14 mouse cellular contexts compared by ENCODE assay signal in the genomic region with DNA sequence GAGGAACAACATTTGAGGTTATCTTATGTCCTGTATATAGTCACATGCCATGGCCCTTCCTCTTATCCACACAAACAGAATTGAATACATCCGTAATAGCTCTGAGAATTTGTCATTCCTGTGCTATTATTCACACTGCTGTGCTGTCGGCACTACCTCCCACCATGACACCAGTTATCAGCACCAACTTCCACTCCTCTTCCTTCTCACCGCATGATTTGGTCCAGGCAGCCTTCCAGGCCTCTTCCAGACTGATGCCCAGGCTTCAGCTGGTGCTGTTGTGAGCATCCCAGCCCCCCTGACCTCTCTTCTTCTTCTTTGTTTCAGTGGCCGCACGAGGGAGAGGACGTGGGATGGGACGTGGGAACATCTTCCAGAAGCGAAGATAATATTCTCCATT. TPM values are rescaled to one million over a fixed set of nuclear protein-coding genes. Genes with fewer than 3 reads are reported as not detected.
DNase-seq lines count a peak whose midpoint lies in the region; ATAC-seq and TF ChIP-seq lines count a peak whose summit lies in the region.
"Had no signal": no experiment of that assay in that cellular context is flagged by ENCODE, and none has a peak within 500 bp of the region (broad histone marks: within the 10 kb centered on the region; RNA-seq: fewer than 3 reads in every experiment).

No protein-coding gene starts in this region.

- intact Hi-C loops in heart, postnatal 25 days (cut with DNase I): no loop called here
- intact Hi-C loops in heart, postnatal 36 days (cut with DNase I): no loop called here

- 79% methylated on average over 8 of the region's 8 CpGs for WGBS in lung, postnatal 0 days

- no peaks in the 10 kb centered on the region for H3K4me1 ChIP-seq in lung, postnatal 0 days (ENCODE audit: insufficient read depth, low read depth, low read length)
- H3K4me1 ChIP-seq: stomach, embryonic 15.5 days had no signal

- no peak for TF ChIP-seq CTCF in lung, postnatal 0 days (IDR thresholded peaks at IDR 0.05)
- TF ChIP-seq CTCF in brain, embryonic 14.5 days (IDR thresholded peaks at IDR 0.05; ENCODE audit: borderline replicate concordance, extremely low read depth, insufficient read depth, insufficient read length): no peak

- H3K4me3 ChIP-seq in lung, postnatal 0 days (ENCODE audit: low read depth, low read length): no peak overlapping the region
- H3K4me3 ChIP-seq: liver, embryonic 12.5 days; stomach, embryonic 15.5 days had no signal

- H3K9me3 ChIP-seq in lung, postnatal 0 days (ENCODE audit: low read length): no peaks in the 10 kb centered on the region
- H3K9me3 ChIP-seq: liver, embryonic 12.5 days; stomach, embryonic 15.5 days had no signal

- no peaks in the 10 kb centered on the region for H3K27me3 ChIP-seq in lung, postnatal 0 days (replicated peaks; ENCODE audit: insufficient read depth, low read length)
- H3K27me3 ChIP-seq: liver, embryonic 12.5 days; stomach, embryonic 15.5 days had no signal

- no peak overlapping the region for H3K27ac ChIP-seq in lung, postnatal 0 days (ENCODE audit: low read length)
- H3K27ac ChIP-seq: liver, embryonic 12.5 days; stomach, embryonic 15.5 days had no signal

- no peak overlapping the region for H3K4me2 ChIP-seq in lung, postnatal 0 days (replicated peaks; ENCODE audit: low read depth, low read length)
- H3K4me2 ChIP-seq: liver, embryonic 12.5 days; stomach, embryonic 15.5 days had no signal

- peak; percentile 97 for DNase-seq in heart, adult 11 months
- DNase-seq in heart, postnatal 25 days (ENCODE audit: low spot score): no peak
- DNase-seq in lung, postnatal 0 days (ENCODE audit: low spot score): no peak
- DNase-seq in lung, adult 18-20 months: no peak
- DNase-seq in brain, embryonic 14.5 days (ENCODE audit: low read depth): peak; percentile 12
- DNase-seq in heart, postnatal 36 days: peak; percentile 40 to 52
- no peak for DNase-seq in embryo, embryonic 11 days
- DNase-seq: gastrocnemius, postnatal 14 days; kidney, adult 9 months had no signal

- peaks cover 3% of the 10 kb centered on the region; the same call in 1 of the 2 replicates for H3K36me3 ChIP-seq in lung, postnatal 0 days (ENCODE audit: insufficient read depth, low read length)

- no peak overlapping the region for H3K9ac ChIP-seq in lung, postnatal 0 days (replicated peaks; ENCODE audit: low read depth)
- H3K9ac ChIP-seq: liver, embryonic 12.5 days; stomach, embryonic 15.5 days had no signal

- no peak for TF ChIP-seq POLR2A in brain, embryonic 14.5 days (IDR thresholded peaks at IDR 0.05; ENCODE audit: borderline replicate concordance, extremely low read depth, insufficient read depth, insufficient read length, poor library complexity, severe bottlenecking)

- TF ChIP-seq EP300 in lung, postnatal 0 days (IDR thresholded peaks at IDR 0.05): no peak

- peak; percentile 19; the same call in 1 of the 2 replicates for ATAC-seq in lung, postnatal 0 days
- ATAC-seq: inflammation-experienced regulatory T-cells, adult 6 months; liver, embryonic 12.5 days had no signal

RNA-seq across cellular contexts. Expression of gene Gucd1, which starts 17.2 kb away (rescaled TPM):
- 10 to 100 TPM; 40.1 to 40.4 TPM for total RNA-seq in heart, postnatal 25 days (2021)
- 19.9 and 20.3 TPM in 2 replicates for polyA plus RNA-seq in lung, postnatal 0 days (2015; fragmentation: Nextera tagmentation; extraction: Ambion mirVana)
- 26.0 and 33.2 TPM in 2 replicates for polyA plus RNA-seq in brain, embryonic 14.5 days (2012; rRNA removed)
- total RNA-seq in heart, postnatal 36 days (2021): 10 to 100 TPM; 41.8 to 44.2 TPM

RNA-seq across cellular contexts. Expression of gene Snrpd3, which starts 17.6 kb away (rescaled TPM):
- 10 to 100 TPM; 65.8 to 72.0 TPM for total RNA-seq in heart, postnatal 25 days (2021)
- polyA plus RNA-seq in lung, postnatal 0 days (2015; fragmentation: Nextera tagmentation; extraction: Ambion mirVana): 61.6 and 65.7 TPM in 2 replicates
- 51.4 and 60.3 TPM in 2 replicates for polyA plus RNA-seq in brain, embryonic 14.5 days (2012; rRNA removed)
- total RNA-seq in heart, postnatal 36 days (2021): 10 to 100 TPM; 65.7 to 69.5 TPM

RNA-seq across cellular contexts. Expression of gene Lrrc75b, which starts 25.2 kb away (rescaled TPM):
- total RNA-seq in heart, postnatal 25 days (2021): 1 to 10 TPM in 1 of 2 experiments, under 1 TPM in 1; 0.67 to 1.6 TPM
- polyA plus RNA-seq in lung, postnatal 0 days (2015; fragmentation: Nextera tagmentation; extraction: Ambion mirVana): 0.52 and 0.84 TPM in 2 replicates
- polyA plus RNA-seq in brain, embryonic 14.5 days (2012; rRNA removed): 22.7 and 38.8 TPM in 2 replicates
- 1 to 10 TPM; 1.1 to 1.5 TPM for total RNA-seq in heart, postnatal 36 days (2021)
- total RNA-seq: hematopoietic stem cell, adult 5-6 weeks; megakaryocyte-erythroid progenitor cell, adult 5-6 weeks had no signal

RNA-seq across cellular contexts. Expression of gene Ggt1, which starts 26.5 kb away (rescaled TPM):
- not detected for total RNA-seq in heart, postnatal 25 days (2021)
- 0.21 and 0.42 TPM in 2 replicates for polyA plus RNA-seq in lung, postnatal 0 days (2015; fragmentation: Nextera tagmentation; extraction: Ambion mirVana)
- polyA plus RNA-seq in brain, embryonic 14.5 days (2012; rRNA removed): 2.3 and 2.6 TPM in 2 replicates
- not detected for total RNA-seq in heart, postnatal 36 days (2021)

RNA-seq across cellular contexts. Expression of gene Ggt5, which starts 54.2 kb away (rescaled TPM):
- 1 to 10 TPM; 5.3 to 6.9 TPM for total RNA-seq in heart, postnatal 25 days (2021)
- polyA plus RNA-seq in lung, postnatal 0 days (2015; fragmentation: Nextera tagmentation; extraction: Ambion mirVana): 3.0 and 3.4 TPM in 2 replicates
- 5.2 and 6.7 TPM in 2 replicates for polyA plus RNA-seq in brain, embryonic 14.5 days (2012; rRNA removed)
- 1 to 10 TPM; 5.4 to 9.0 TPM for total RNA-seq in heart, postnatal 36 days (2021)

Comparison
In these comparisons a context has a peak if more than half of its experiments do, and no peak if none do; other contexts are left out.
1. DNase-seq: peak in heart, adult 11 months (single experiment), brain, embryonic 14.5 days (single experiment) and heart, postnatal 36 days (2 of 2); none in heart, postnatal 25 days (single experiment), lung, postnatal 0 days (single experiment), lung, adult 18-20 months (0 of 2) and embryo, embryonic 11 days (single experiment).